Mouse (Mus musculus) CH12.LX (cell line): ENCODE measurements around the gene Senp6.
A peak's percentile ranks its signal among the peaks of the same experiment; 100 is the strongest.

Source experiments
- CTCF ChIP-seq, 2 experiments: IDR thresholded peaks in 1 of 2; conservative IDR thresholded peaks in 1 of 2; 2 replicates each; pipeline ENCODE4 v1.5.1; 2011 to 2012; ENCODE audit warnings: low read depth in 2 of 2, low read length in 2 of 2, improper control_type of control experiment in 1 of 2, inconsistent platforms in 1 of 2, mild to moderate bottlenecking in 1 of 2, moderate library complexity in 1 of 2
- GABPA ChIP-seq: IDR thresholded peaks from 2 replicates; pipeline ENCODE4 v1.6.1; 2012; ENCODE audit warnings: low read depth, low read length, improper control_type of control experiment, inconsistent platforms; ENCODE audit not compliant: insufficient replicate concordance
- MAFK ChIP-seq: IDR thresholded peaks from 2 replicates; pipeline ENCODE4 v1.6.1; 2011; ENCODE audit warnings: low read length, improper control_type of control experiment; ENCODE audit not compliant: insufficient replicate concordance
- NRF1 ChIP-seq: IDR thresholded peaks from 2 replicates; pipeline ENCODE4 v1.6.1; 2014; ENCODE audit warnings: low read depth, mild to moderate bottlenecking, inconsistent platforms, low read length, improper control_type of control experiment, moderate library complexity
- POLR2AphosphoS2 ChIP-seq: IDR thresholded peaks from 2 replicates; pipeline ENCODE4 v1.6.1; 2011; ENCODE audit warnings: low read depth, low read length, improper control_type of control experiment
- SIN3A ChIP-seq: IDR thresholded peaks from 2 replicates; pipeline ENCODE4 v1.6.1; 2012; ENCODE audit warnings: low read length, improper control_type of control experiment, inconsistent platforms
- TBP ChIP-seq: conservative IDR thresholded peaks from 2 replicates; pipeline ENCODE4 v1.6.1; 2011; ENCODE audit warnings: low read depth, low read length, improper control_type of control experiment
- ZC3H11A ChIP-seq: IDR thresholded peaks from 2 replicates; pipeline ENCODE4 v1.6.1; 2012; ENCODE audit warnings: low read depth, mild to moderate bottlenecking, inconsistent platforms, low read length, improper control_type of control experiment

DNA sequence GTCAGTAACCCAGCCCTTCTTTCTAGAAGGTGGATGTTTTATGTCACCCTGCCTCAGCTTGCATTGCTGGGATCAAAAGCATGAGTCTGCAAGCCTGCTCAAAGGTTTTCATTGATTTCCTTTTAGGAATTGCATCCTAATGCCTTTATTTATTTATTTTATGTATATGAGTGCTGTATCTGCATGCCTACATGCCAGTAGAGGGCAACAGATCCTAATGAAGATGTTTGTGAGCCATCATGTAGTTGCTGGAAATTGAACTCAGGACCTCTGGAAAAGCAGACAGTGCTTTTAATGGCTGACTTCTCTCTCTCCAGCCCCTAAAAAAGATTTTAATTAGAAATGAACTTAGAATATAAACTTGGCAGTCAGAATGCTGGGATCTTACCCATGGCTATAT is 8.2 kb downstream of the Senp6 start:
- TF ChIP-seq CTCF (conservative IDR thresholded peaks at IDR 0.05 in 1 of 2, IDR thresholded peaks at IDR 0.05 in 1 of 2; ENCODE audit: low read depth in 2 of 2, low read length in 2 of 2), result peak in 1 of 2 experiments; percentile 25; a peak in 2 of 4 replicates
- TF ChIP-seq GABPA, result no peak
- TF ChIP-seq POLR2AphosphoS2, result no peak
- no peak for TF ChIP-seq ZC3H11A
- no peak for TF ChIP-seq MAFK
- TF ChIP-seq NRF1, result no peak
- TF ChIP-seq SIN3A, result no peak
- TF ChIP-seq TBP, result no peak
